Mouse (Mus musculus) testis, postnatal 14 days (tissue): Measurements from ENCODE around the gene Olfr1480.

Experiments used
- DNase-seq: peaks from one replicate; pipeline ENCODE4 v3.0.0; 2021; ENCODE audit warnings: low spot score

Gene Olfr1480

DNA sequence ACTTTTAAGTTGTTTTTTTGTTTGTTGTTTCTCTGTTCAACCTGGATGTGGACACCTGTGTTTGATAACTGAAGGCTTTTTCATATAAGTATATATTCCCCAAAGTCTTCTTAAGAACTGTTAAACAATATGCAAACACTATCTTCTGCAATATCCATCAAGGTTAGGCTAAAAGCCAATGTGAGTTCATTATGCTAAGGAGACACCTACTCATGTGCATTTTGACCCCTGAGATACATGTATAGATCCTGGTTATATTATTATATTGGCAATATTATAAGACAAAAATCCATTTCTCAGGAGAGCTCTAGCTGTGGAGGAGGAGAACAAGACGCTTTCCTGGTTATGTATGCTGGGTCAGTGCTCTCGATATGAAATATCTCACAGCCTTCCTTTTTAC lies at the start of gene Olfr1480:
Gene Olfr1480, plus strand, starts transcription at position 301 of the 400 bp plus-strand sequence.
- DNase-seq = no peak

DNA sequence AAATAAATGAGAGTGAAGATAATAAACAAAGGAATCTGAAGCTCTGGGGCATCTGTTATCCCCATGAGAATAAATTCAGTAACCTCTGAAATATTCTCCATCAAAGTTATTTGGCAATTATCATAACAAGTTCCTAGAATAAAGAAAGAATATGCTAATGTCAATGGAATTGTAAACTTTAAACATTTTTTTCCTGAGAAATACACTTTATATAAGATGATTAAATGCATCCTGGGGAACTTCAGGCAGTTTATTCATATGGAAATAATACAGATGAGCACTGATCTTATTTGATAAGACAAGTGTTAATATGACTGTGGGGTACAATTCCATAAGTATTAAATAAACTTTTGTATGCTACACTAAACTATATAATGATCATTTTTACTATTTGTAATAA lies 47.6 kb upstream of the Olfr1480 start, which contains the start of gene Olfr1475:
Gene Olfr1475, minus strand, starts transcription at position 101 of the 400 bp plus-strand sequence.
- no peak for DNase-seq

DNA sequence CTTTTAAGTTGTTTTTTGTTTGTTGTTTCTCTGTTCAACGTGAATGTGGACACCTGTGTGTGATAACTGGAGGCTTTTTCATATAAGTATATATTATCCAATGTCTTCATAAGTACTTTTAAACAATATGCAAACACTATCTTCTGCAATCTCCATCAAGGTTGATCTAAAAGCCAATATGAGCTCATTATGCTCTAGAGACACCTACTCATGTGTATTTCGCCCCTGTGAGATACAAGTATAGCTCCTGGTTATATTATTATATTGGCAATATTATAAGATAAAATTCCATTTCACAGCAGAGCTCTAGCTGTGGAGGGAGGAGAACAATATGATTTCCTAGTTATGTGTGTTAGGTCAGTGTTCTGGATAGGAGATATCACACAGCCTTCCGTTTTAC lies 27.5 kb upstream of the Olfr1480 start, which contains the start of gene Olfr1477:
Gene Olfr1477, plus strand, starts transcription at position 301 of the 400 bp plus-strand sequence.
- DNase-seq = no peak
